Mouse (Mus musculus): ENCODE data around the gene Gba. TPM values are rescaled to one million over a fixed set of nuclear protein-coding genes. Genes with fewer than 3 reads are reported as not detected.

Gba gene
- polyA plus RNA-seq, 1 experiment from 2014 or later: 141 TPM

DNA sequence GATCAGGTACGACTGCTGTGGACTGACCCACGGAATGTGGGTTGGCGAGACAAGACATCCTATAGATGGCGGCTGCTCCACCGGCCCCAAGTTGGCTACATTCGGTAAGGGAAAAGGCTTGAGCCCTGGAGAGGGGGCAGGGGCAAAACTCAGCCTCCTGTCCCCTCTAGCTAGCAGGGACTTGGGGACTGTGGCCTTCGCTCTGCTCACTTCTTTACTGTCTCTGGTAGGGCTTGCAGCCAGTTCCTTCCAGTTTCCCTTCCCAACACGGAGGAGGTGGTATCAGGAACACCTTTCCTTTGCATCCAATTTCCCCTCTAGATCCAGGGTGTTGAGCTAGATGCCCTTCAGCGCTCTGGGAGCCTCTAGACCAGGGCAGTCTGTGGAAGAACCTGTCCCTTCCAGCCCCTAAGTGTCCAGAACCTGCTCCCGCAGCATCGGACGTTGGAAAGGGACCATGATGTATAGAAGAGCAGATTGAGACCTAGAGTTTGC lies 22.6 kb downstream of the Gba start:
- in situ Hi-C loops (cut with MboI; ENCODE audit: low pct_unique_long_range_greater_than_20kb): no loop called here
- DNase-seq (ENCODE audit: low read depth, low spot score) (no peak), ATAC-seq (no peak)
- H3K27me3 ChIP-seq: no peaks in the 10 kb centered on the region
- TF ChIP-seq CTCF (IDR thresholded peaks at IDR 0.05): no peak
- POLR2A ChIA-PET: no interaction called here
- CTCF ChIA-PET: interaction anchor here (0.5 to 1.6 kb wide), 4 partner anchors 9 to 138 kb away, joined by 3 read pairs; no protein-coding TSS in a partner anchor

DNA sequence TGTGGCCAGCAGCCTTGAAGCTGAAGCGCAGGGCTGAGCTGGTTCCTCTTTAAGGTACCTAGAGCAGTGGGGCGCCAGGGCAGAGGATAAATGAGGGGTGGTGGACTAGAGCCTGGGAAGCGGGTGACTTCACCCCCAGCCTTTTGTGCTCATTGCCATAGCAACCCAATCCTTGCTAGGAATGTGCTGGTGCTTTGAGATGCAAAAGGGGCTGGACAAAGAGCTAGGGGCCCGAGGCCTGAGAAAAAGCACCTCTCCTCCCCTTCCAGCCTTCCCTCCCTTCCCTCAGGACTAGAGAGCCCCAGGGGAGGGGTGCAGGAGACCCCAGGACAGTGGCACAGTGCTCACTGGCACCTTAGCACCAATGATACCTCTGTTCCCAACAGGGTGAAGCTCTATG lies 23.2 kb downstream of the Gba start:
- ChIA-PET POLR2A (no interaction called here), CTCF (interaction anchor here (1.3 to 1.6 kb wide), 3 partner anchors 10 to 139 kb away, joined by 3 to 6 read pairs (median 3); partner anchors contain the start of gene Thbs3)
- no peaks in the 10 kb centered on the region for H3K27me3 ChIP-seq
- no peak for ATAC-seq
- DNase-seq (ENCODE audit: low read depth, low spot score): no peak
- TF ChIP-seq CTCF (IDR thresholded peaks at IDR 0.05): no peak
- in situ Hi-C loops (cut with MboI; ENCODE audit: low pct_unique_long_range_greater_than_20kb): no loop called here

DNA sequence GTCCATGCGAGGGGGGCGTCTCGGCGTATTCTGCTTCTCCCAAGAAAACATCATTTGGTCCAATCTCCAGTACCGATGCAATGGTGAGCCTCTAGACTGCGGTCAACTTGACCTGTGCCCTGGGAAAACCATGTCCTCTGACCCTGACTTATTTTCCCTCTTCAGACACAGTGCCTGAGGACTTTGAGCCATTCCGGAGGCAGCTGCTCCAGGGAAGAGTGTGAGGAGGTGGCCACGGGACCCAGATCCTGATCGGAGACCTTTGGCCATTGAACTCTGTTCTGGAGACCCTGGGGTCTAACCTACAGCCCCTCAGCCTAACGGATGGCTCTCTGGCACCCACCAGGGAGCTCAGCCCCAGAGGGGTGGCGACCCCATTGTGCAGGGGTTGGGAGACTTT lies 23.6 kb downstream of the Gba start:
- TF ChIP-seq CTCF (IDR thresholded peaks at IDR 0.05): no peak
- ChIA-PET CTCF (interaction anchor here (1.3 to 1.6 kb wide), 3 partner anchors 11 to 139 kb away, joined by 3 to 6 read pairs (median 3); partner anchors contain the start of gene Thbs3), POLR2A (no interaction called here)
- no peaks in the 10 kb centered on the region for H3K27me3 ChIP-seq
- in situ Hi-C loops (cut with MboI; ENCODE audit: low pct_unique_long_range_greater_than_20kb): no loop called here
- ATAC-seq: no peak
- DNase-seq (ENCODE audit: low read depth, low spot score): no peak

DNA sequence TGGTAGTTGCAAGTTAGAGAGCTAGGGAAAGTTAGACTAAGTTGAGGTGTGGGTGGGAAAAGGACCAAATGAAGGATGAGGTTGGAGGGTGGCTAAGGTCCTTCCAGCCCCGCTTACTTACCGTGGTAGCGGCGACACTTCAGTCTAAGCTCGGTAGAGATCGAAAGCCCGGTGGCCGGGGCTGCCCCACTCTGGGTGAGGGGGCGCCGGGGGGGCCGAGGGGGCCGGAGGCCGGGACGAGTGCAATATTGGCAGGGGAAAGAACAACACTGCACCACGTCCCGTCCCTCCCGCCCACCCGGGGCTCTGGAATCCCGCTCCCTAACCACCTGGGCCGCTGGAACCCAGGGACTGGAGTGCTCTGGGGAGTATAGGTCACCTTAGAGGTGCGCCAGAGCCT lies 24.2 kb downstream of the Gba start, which contains the start of gene Mtx1:
Gene Mtx1, minus strand, starts transcription at position 189 of the 400 bp plus-strand sequence.
- POLR2A ChIA-PET: no interaction called here
- H3K27me3 ChIP-seq: no peaks in the 10 kb centered on the region

DNA sequence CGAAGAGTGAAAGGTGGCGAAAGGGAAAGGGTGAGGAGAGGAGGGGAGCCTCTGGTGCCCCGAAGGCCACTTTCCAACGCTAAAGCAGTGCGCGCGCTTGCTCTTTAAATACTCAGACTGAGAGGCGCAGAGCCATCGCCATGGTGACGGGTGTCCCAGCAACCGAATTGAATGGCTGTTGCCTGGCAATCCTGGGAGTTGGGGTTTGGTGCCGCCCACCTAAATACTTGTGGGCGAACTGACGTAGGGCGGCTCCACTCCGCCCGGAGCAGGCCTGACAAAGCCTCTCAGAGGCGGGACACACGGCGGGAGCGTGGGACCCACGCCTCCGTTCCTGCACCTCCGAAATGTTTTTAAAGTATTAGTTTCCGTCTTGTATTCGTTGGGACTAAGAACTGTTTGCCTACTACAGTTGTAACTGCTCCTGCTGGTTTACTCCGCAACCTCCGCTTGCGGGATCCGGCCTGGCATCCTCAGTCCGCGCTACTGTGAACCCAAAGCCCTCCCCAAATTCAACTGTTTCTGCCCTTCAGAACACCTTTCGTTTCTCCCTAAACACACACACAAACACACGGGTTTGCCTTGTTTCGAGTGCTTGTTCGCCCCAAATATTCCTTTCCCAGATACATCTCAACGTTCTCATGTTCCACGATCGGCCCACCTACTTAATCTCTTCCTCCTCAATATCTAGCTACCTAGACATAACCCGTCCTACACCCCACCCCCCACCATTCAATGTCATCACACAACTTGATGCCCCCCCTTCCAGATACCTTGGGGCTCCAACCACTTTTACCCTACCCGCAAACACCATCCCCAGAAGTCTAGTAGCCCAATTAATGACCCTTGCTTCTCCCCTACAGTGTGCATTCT lies 24.8 kb downstream of the Gba start:
- ChIA-PET POLR2A (no interaction called here), CTCF (interaction anchor here (1.3 to 1.5 kb wide), 3 partner anchors 12 to 126 kb away, joined by 3 to 6 read pairs (median 4); partner anchors contain the start of genes Fdps, Gm43738 and Thbs3)
- DNase-seq (ENCODE audit: low read depth, low spot score) (peak; percentile 88), ATAC-seq (peak; percentile 55)
- H3K27me3 ChIP-seq: no peaks in the 10 kb centered on the region
- in situ Hi-C loops (cut with MboI; ENCODE audit: low pct_unique_long_range_greater_than_20kb): no loop called here
- no peak for TF ChIP-seq CTCF (IDR thresholded peaks at IDR 0.05)

More for the DNA sequence above, 24.2 kb downstream of the Gba start, which contains the start of gene Mtx1:
- TF ChIP-seq CTCF (IDR thresholded peaks at IDR 0.05): no peak
- DNase-seq (ENCODE audit: low read depth, low spot score) (no peak), ATAC-seq (no peak)
- in situ Hi-C loops (cut with MboI; ENCODE audit: low pct_unique_long_range_greater_than_20kb): no loop called here
- CTCF ChIA-PET: interaction anchor here (1.3 to 1.5 kb wide), 3 partner anchors 11 to 126 kb away, joined by 3 to 6 read pairs (median 4); partner anchors contain the start of genes Fdps, Gm43738 and Thbs3

DNA sequence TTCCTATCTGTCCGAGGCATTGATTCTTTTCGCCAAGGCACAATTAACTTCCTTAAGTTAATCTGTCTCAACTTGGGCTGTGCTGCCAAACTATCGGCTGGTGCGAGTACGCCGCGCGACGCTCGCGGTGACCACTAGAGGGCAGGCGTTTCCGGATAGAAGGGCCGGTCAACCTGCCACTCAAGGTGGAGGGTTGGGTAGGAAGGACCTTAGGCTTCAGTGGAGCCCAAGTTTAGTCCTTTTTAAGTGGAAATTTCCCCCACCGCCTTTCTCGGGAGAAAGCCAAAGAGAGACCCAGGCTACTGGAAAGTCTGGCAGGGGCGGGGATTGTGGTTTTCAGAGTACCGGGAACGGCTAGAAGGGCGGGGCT lies 25.4 kb downstream of the Gba start:
- POLR2A ChIA-PET: no interaction called here
- in situ Hi-C loops (cut with MboI; ENCODE audit: low pct_unique_long_range_greater_than_20kb): no loop called here
- DNase-seq (ENCODE audit: low read depth, low spot score): no peak

DNA sequence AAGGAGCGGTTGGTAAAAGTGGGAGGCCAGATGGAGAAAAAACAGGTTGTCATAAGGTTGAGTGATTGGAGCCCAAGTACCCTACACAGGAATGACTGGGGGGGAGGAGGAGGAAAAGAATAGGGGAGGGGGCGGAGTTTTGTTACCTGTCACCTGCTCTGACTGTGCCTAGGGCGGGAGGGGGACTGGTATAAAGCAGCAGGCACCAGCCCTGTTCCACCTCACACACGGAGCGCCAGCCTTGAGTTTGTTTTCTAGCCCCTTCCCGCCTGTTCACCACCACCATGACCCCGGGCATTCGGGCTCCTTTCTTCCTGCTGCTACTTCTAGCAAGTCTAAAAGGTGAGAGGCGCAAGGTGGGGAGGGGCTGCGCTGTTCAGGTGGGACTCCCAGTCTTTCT lies 26.1 kb downstream of the Gba start, which contains the start of gene Muc1:
Gene Muc1, plus strand, starts transcription at position 222 of the 400 bp plus-strand sequence.
- no peak for DNase-seq (ENCODE audit: low read depth, low spot score)
- ChIA-PET CTCF (interaction anchor here (4.7 kb wide), 1 partner anchor 15 kb away, joined by 51 read pairs; the partner anchor contains the start of genes Krtcap2 and Trim46), POLR2A (interaction anchor here (2.4 kb wide), 1 partner anchor 16 kb away, joined by 13 read pairs; no protein-coding TSS in a partner anchor)
- no peak for ATAC-seq
- in situ Hi-C loops (cut with MboI; ENCODE audit: low pct_unique_long_range_greater_than_20kb): no loop called here
- TF ChIP-seq CTCF (IDR thresholded peaks at IDR 0.05): no peak
- H3K27me3 ChIP-seq: no peaks in the 10 kb centered on the region

More for the DNA sequence above, 25.4 kb downstream of the Gba start:
- no peaks in the 10 kb centered on the region for H3K27me3 ChIP-seq
- CTCF ChIA-PET: interaction anchor here (1.5 kb wide), 1 partner anchor 127 kb away, joined by 4 read pairs; the partner anchor contains the start of genes Fdps and Gm43738
- TF ChIP-seq CTCF (IDR thresholded peaks at IDR 0.05): no peak
- peak; percentile 74 for ATAC-seq

DNA sequence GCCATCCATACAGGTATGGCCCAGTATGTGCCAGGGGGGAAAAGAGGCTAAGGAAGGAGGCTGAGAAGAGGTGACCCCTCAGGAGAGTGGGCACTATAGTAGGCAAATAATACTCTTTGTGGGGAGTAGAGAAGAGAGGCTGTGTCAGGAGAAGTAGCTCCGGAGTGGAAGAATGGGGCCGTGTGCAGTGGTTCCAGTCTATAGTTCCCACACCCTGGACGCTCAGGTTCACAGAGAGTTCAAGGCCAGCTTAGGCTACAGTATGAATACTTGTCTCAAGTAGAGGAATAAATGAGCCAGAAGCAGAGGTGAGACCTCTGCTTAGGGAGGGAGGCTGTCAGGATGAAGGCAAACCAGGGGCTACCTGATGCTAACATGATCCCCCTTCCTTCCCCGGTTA lies 26.5 kb downstream of the Gba start:
- in situ Hi-C loops (cut with MboI; ENCODE audit: low pct_unique_long_range_greater_than_20kb): no loop called here
- no peaks in the 10 kb centered on the region for H3K27me3 ChIP-seq
- no peak for TF ChIP-seq CTCF (IDR thresholded peaks at IDR 0.05)
- DNase-seq (ENCODE audit: low read depth, low spot score) (no peak), ATAC-seq (no peak)
- POLR2A ChIA-PET: interaction anchor here (1.0 to 2.4 kb wide), 2 partner anchors 15 to 18 kb away, joined by 3 to 13 read pairs; no protein-coding TSS in a partner anchor
- CTCF ChIA-PET: interaction anchor here (1.0 to 4.7 kb wide), 2 partner anchors 14 to 79 kb away, joined by 4 to 51 read pairs; partner anchors contain the start of genes Krtcap2 and Trim46

DNA sequence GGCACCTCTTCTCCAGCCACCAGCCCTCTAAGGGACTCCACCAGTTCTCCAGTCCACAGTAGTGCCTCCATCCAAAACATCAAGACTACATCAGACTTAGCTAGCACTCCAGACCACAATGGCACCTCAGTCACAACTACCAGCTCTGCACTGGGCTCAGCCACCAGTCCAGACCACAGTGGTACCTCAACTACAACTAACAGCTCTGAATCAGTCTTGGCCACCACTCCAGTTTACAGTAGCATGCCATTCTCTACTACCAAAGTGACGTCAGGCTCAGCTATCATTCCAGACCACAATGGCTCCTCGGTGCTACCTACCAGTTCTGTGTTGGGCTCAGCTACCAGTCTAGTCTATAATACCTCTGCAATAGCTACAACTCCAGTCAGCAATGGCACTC lies 27.8 kb downstream of the Gba start:
- DNase-seq (ENCODE audit: low read depth, low spot score) (no peak), ATAC-seq (no peak)
- in situ Hi-C loops (cut with MboI; ENCODE audit: low pct_unique_long_range_greater_than_20kb): no loop called here
- no peaks in the 10 kb centered on the region for H3K27me3 ChIP-seq
- ChIA-PET POLR2A (interaction anchor here (0.6 to 2.4 kb wide), 2 partner anchors 14 to 112 kb away, joined by 5 to 13 read pairs; no protein-coding TSS in a partner anchor), CTCF (interaction anchor here (1.2 to 4.7 kb wide), 6 partner anchors 9 to 143 kb away, joined by 3 to 51 read pairs (median 4); partner anchors contain the start of genes Krtcap2 and Trim46)
- TF ChIP-seq CTCF (IDR thresholded peaks at IDR 0.05): no peak

DNA sequence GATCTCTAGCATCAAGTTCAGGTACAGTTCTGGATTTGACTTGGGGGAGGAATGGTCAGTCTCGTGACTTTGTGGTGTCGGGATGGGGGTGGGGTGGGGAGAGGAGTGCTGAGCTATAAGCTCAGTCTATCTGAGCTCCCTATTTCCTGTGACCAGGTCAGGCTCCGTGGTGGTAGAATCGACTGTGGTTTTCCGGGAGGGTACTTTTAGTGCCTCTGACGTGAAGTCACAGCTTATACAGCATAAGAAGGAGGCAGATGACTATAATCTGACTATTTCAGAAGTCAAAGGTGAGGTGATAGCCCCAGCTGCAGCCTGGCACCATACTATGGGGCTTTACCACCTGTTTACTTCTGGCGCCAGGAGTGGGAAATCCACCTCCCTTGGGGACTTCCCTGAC lies 28.6 kb downstream of the Gba start:
- TF ChIP-seq CTCF (IDR thresholded peaks at IDR 0.05): no peak
- in situ Hi-C loops (cut with MboI; ENCODE audit: low pct_unique_long_range_greater_than_20kb): no loop called here
- CTCF ChIA-PET: interaction anchor here (1.2 to 4.7 kb wide), 6 partner anchors 8 to 144 kb away, joined by 3 to 51 read pairs (median 4); partner anchors contain the start of genes Krtcap2 and Trim46
- DNase-seq (ENCODE audit: low read depth, low spot score) (no peak), ATAC-seq (no peak)
- POLR2A ChIA-PET: interaction anchor here (2.4 kb wide), 1 partner anchor 13 kb away, joined by 13 read pairs; no protein-coding TSS in a partner anchor
- no peaks in the 10 kb centered on the region for H3K27me3 ChIP-seq
